Mouse (Mus musculus) neural tube, embryonic 12.5 days (tissue): ENCODE data around the gene Gm20388. TPM values are rescaled to one million over a fixed set of nuclear protein-coding genes. Genes with fewer than 3 reads are reported as not detected.

ENCODE experiments used
- ATAC-seq: fragments of 200-750 bp; cut with Nextera tagmentation; 2 replicates; pipeline ENCODE4 v1.8.0; 2017; ENCODE audit warnings: low read depth, mild to moderate bottlenecking, moderate TSS enrichment, moderate library complexity; ENCODE audit not compliant: low FRiP score
- H3K27ac ChIP-seq: fragments of 300-500 bp; sonication (generic); 2 replicates; pipeline ENCODE4 v1.5.1; 2016
- H3K27me3 ChIP-seq: fragments of 300-500 bp; sonication (generic); replicated peaks from 2 replicates; pipeline ENCODE4 v1.6.1; 2016; ENCODE audit warnings: mild to moderate bottlenecking
- H3K36me3 ChIP-seq: fragments of 300-500 bp; sonication (generic); 2 replicates; pipeline ENCODE4 v1.6.1; 2016; ENCODE audit warnings: mild to moderate bottlenecking
- H3K4me1 ChIP-seq: fragments of 300-500 bp; sonication (generic); 2 replicates; pipeline ENCODE4 v1.6.1; 2016
- H3K4me2 ChIP-seq: fragments of 300-500 bp; sonication (generic); replicated peaks from 2 replicates; pipeline ENCODE4 v1.6.1; 2016; ENCODE audit warnings: mild to moderate bottlenecking
- H3K4me3 ChIP-seq: fragments of 300-500 bp; sonication (generic); 2 replicates; pipeline ENCODE4 v1.5.1; 2016
- H3K9ac ChIP-seq: fragments of 300-500 bp; sonication (generic); 2 replicates; pipeline ENCODE4 v1.6.1; 2016; ENCODE audit warnings: mild to moderate bottlenecking
- H3K9me3 ChIP-seq: fragments of 300-500 bp; sonication (generic); 2 replicates; pipeline ENCODE4 v1.6.1; 2016; ENCODE audit warnings: mild to moderate bottlenecking
- WGBS: fragments of 180-500 bp; shearing (Covaris S2); methylation state at CpG from one replicate; pipeline ENCODE4 v1.1.7; 2016; 5-methylcytosine and 5-hydroxymethylcytosine counted together
- polyA plus RNA-seq: library from polyadenylated mRNA; unstranded; fragments of >200 nt; fragmentation: Nextera tagmentation; extraction: Ambion mirVana; gene quantifications from 2 replicates; pipeline ENCODE4 v1.2.1, GENCODE M21; 2016

Gm20388 gene
- polyA plus RNA-seq, 1 experiment from 2014 or later: not detected

DNA sequence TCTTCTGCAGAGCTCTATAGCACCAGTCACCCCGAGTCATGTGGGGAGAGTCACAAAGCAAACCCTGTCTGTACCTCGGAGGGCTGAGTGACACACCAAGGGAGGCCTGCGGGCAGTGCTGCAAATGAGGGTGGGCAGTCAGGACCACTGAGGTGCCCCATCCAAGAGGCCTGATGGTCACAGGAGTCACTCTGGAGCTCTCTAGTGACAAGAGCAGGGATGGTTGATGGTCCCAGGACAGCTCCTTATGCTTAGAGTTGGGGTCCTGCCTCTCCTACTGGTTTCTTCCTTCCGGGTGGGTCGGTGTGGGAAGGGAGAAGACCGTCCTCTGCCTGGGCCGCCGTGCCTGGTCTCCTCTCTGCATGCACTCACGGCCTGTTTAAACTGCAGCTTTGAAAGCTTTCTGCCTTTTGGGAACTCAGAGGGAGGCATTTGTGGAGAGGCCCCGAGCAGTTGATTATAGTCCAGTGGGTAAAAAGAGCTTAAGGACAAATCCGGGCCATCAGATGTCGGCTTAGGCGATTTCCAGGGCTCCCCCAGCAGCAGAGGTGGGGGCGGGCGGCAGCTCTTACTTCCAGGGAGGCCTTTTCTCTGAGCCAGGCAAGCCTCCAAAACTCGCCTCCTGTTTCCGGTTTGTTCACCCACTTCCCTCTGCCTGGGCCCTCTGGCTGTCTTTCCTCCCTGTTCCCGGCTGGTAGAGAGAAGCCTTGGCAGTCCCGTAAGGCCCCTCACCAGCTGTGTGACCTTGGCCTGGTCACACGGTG lies 516.2 kb downstream of the Gm20388 start:
- Histone ChIP-seq H3K4me2 (no peak overlapping the region), H3K27me3 (no peaks in the 10 kb centered on the region), H3K4me3 (no peak overlapping the region), H3K4me1 (peaks cover 69% of the 10 kb centered on the region), H3K27ac (peak overlapping the region; percentile 95; the same call in 1 of the 2 replicates), H3K9me3 (no peaks in the 10 kb centered on the region), H3K36me3 (no peaks in the 10 kb centered on the region), H3K9ac (no peak overlapping the region)
- WGBS: 54% methylated on average over 20 of the region's 20 CpGs
- no peak for ATAC-seq

DNA sequence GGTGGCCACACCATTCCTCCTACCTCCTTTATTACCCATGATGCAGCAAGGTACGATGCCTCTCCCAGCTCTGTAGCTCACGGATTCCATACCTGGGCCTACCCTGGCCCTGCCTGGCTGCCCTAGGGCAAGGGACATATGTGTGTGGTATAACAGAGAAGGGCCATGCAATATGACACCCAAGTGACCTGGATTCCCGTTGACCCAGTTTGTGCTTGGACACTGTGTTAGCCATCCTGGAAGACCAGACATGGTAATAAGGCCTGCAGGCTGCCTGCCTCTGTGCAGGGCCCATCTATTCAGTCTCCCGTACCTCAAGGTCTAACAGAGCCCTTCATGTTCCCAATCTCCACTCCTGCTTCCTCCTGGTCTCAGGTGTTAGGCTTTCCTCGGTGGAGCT lies 517.9 kb downstream of the Gm20388 start:
- 85% methylated on average over 5 of the region's 5 CpGs for WGBS
- H3K9me3 ChIP-seq: 0 out of 2 replicates have a peak, but pooled peaks cover under 1% of the 10 kb centered on the region
- H3K27me3 ChIP-seq: no peaks in the 10 kb centered on the region
- ATAC-seq: no peak
- H3K4me2 ChIP-seq: no peak overlapping the region
- H3K27ac ChIP-seq: no peak overlapping the region; the same call in 1 of the 2 replicates
- no peaks in the 10 kb centered on the region for H3K36me3 ChIP-seq
- peaks cover 60% of the 10 kb centered on the region for H3K4me1 ChIP-seq
- H3K9ac ChIP-seq: no peak overlapping the region
- H3K4me3 ChIP-seq: no peak overlapping the region

DNA sequence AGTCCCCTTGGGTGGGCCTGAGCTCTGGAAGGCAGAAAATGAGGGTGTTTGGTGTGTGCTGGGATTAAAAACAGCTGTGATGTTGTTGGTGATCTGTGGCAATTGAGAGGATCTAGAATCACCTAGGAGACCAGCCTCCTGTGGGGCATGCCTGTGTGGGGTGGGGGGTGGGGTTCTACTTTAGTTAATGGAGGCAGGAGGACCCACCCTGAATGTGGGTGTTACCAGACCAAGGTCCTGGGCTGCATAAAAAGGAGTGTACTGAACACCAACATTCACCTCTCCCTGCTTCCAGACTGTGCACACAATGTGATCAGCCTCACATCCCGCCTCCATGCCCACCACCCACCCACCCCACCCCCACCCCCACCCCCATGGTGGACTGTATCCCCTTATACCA lies 518.5 kb downstream of the Gm20388 start:
- H3K27me3 ChIP-seq: no peaks in the 10 kb centered on the region
- peaks cover 54% of the 10 kb centered on the region for H3K4me1 ChIP-seq
- H3K9me3 ChIP-seq: peaks cover 4% of the 10 kb centered on the region; the same call in 1 of the 2 replicates
- no peak overlapping the region; the same call in 1 of the 2 replicates for H3K27ac ChIP-seq
- WGBS: 92% methylated on average over 1 of the region's 1 CpGs
- no peaks in the 10 kb centered on the region for H3K36me3 ChIP-seq
- H3K4me2 ChIP-seq: no peak overlapping the region
- H3K9ac ChIP-seq: no peak overlapping the region
- no peak overlapping the region for H3K4me3 ChIP-seq
- no peak for ATAC-seq

DNA sequence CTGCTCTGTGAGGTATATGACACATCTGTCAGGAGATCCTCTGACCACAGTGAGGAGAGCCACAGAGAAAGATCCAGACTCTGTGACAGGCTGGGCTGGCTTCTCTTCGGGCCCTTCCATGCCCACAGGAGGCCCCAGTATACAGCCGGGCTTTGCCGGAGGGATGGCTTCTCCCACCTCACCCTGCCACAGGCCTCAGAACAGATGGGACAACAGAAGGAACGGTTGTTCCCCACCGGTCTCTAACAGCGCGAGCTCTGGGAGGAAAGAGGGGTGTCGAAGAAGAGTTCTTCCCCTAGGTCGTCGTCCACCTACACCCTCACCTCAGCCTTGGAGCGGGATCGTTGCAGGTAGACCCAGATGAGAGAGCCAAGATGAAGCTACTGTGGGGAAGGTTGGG lies 520.4 kb downstream of the Gm20388 start:
- H3K36me3 ChIP-seq: no peaks in the 10 kb centered on the region
- H3K9me3 ChIP-seq: peaks cover 4% of the 10 kb centered on the region; the same call in 1 of the 2 replicates
- H3K27me3 ChIP-seq: no peaks in the 10 kb centered on the region
- H3K4me2 ChIP-seq: no peak overlapping the region
- no peak overlapping the region for H3K9ac ChIP-seq
- no peak overlapping the region for H3K27ac ChIP-seq
- H3K4me3 ChIP-seq: no peak overlapping the region
- 71% methylated on average over 12 of the region's 12 CpGs for WGBS
- peaks cover 43% of the 10 kb centered on the region for H3K4me1 ChIP-seq
- no peak for ATAC-seq

DNA sequence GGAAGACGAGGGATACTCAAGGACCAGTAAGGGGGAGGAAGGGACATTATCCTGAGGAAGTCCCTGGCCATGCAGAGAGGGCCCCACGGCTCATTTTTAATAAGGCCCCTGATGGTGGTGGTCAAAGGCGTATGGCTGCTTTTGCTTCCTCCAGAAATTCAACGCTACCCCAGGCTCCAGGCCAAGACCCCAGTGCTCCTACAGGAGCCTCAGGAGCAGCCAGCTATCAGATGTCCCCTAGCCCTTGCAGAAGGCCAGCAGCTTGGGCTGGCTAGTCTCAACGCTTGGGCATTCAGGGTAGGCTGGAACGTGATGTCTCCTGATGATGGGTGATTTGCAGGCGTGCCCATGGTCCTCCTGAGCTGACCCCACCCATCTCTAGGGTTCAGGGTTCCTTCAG lies 521.8 kb downstream of the Gm20388 start:
- Histone ChIP-seq H3K4me3 (no peak overlapping the region), H3K27ac (no peak overlapping the region), H3K36me3 (no peaks in the 10 kb centered on the region), H3K4me2 (no peak overlapping the region), H3K9ac (no peak overlapping the region), H3K9me3 (peaks cover 4% of the 10 kb centered on the region; the same call in 1 of the 2 replicates), H3K4me1 (peaks cover 43% of the 10 kb centered on the region), H3K27me3 (no peaks in the 10 kb centered on the region)
- WGBS: 86% methylated on average over 7 of the region's 7 CpGs
- no peak for ATAC-seq

DNA sequence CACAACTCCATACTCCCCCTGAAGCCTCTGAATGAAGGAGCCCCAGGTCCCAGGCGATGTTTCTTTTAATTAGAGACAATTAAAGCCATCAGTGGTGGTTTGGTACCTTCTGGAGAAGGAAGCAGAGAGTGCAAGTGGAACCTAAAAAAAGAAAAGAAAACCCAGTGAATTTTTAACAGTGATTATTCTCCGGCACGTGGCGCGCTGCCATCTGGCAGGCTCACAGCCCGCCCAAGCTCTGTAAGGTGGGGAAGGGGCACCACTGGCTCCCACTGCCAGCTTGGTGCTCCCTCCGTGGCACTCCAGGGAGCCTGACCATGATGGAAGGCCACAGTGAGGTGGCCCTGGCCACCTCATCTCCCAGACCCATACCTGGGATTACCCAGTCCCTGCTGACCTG lies 522.5 kb downstream of the Gm20388 start:
- H3K27me3 ChIP-seq: no peaks in the 10 kb centered on the region

DNA sequence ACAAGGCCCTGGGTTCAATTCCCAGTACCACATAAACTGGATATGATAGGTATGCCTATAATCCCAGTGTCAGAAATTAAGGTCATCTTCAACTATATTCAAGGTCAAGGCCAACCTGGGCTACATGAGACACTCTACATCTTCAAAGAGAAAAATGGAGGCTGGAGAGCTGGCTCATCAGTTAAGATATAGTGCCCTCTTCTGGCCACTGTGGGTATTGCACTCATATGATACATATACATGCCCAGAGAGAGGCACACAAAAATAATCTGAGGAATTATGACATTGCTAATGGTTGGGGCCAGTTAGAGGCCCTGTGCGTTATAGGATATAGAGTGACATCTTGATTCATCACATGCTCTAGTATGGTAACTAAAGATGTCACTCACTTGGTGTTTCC lies 523.1 kb downstream of the Gm20388 start:
- ATAC-seq: no peak
- Histone ChIP-seq H3K9me3 (peaks cover 4% of the 10 kb centered on the region; the same call in 1 of the 2 replicates), H3K4me2 (no peak overlapping the region), H3K4me1 (peaks cover 51% of the 10 kb centered on the region), H3K9ac (no peak overlapping the region), H3K4me3 (no peak overlapping the region), H3K27me3 (no peaks in the 10 kb centered on the region), H3K36me3 (no peaks in the 10 kb centered on the region), H3K27ac (no peak overlapping the region)
- WGBS: 89% methylated on average over 1 of the region's 1 CpGs

More for the DNA sequence above, 522.5 kb downstream of the Gm20388 start:
- H3K36me3 ChIP-seq: no peaks in the 10 kb centered on the region
- WGBS: 78% methylated on average over 7 of the region's 7 CpGs
- H3K9ac ChIP-seq: no peak overlapping the region
- ATAC-seq: no peak
- no peak overlapping the region for H3K4me2 ChIP-seq
- no peak overlapping the region for H3K27ac ChIP-seq
- peaks cover 4% of the 10 kb centered on the region; the same call in 1 of the 2 replicates for H3K9me3 ChIP-seq
- H3K4me1 ChIP-seq: peaks cover 45% of the 10 kb centered on the region
- no peak overlapping the region for H3K4me3 ChIP-seq

DNA sequence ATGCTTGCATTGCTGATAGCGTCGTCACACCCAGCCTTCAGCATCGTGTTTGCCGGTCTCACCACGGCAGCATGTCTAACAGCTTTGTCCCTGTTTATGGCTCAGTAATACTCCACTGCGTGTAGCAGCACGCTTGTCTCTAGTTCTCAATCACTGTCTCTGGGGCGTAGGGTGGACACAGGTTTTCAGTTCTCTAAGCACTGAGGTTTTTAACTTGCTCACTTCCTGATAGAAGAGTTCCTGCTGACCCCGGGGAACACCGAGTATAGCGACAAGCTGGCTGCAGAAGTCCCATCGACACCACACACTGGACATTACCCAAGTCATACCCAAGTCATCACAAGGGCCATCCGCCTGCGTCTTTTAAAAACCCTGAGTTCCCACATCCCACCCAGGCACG lies 525.1 kb downstream of the Gm20388 start:
- no peak overlapping the region for H3K9ac ChIP-seq
- peaks cover 4% of the 10 kb centered on the region; the same call in 1 of the 2 replicates for H3K9me3 ChIP-seq
- H3K36me3 ChIP-seq: no peaks in the 10 kb centered on the region
- 94% methylated on average over 15 of the region's 15 CpGs for WGBS
- peaks cover 65% of the 10 kb centered on the region for H3K4me1 ChIP-seq
- no peaks in the 10 kb centered on the region for H3K27me3 ChIP-seq
- ATAC-seq: no peak
- no peak overlapping the region for H3K4me2 ChIP-seq
- no peak overlapping the region for H3K4me3 ChIP-seq
- H3K27ac ChIP-seq: no peak overlapping the region

DNA sequence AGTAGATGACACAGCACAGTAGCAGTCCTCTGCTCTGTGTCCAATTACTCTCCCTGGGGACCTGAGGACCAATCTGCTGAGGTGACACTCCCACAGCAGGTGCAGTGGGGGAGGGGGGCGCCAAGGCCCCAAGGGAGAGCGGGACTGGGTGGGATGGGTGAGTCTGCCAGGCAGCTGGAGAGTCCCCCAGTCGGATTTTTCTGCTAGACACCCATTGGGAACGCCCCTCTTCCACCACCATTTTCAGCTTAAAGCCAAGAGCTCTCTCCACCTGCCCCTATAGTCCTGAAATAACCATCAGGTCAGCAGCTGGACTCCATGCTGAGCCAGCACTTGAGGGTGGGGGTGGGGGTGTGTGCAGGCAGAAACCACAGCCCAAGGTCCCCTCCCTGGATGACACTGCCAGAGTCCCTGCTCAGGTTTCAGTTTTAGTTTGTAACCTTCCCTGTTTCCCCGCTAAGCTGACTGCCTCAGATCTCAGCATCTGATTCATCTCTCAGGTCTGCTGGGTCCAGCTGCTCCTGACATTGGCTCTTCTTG lies 525.9 kb downstream of the Gm20388 start:
- Histone ChIP-seq H3K4me2 (no peak overlapping the region), H3K27ac (no peak overlapping the region), H3K4me1 (peaks cover 72% of the 10 kb centered on the region), H3K36me3 (no peaks in the 10 kb centered on the region), H3K4me3 (no peak overlapping the region), H3K9me3 (peaks cover 4% of the 10 kb centered on the region; the same call in 1 of the 2 replicates), H3K27me3 (no peaks in the 10 kb centered on the region), H3K9ac (no peak overlapping the region)
- no peak for ATAC-seq
- WGBS: 60% methylated on average over 5 of the region's 5 CpGs

DNA sequence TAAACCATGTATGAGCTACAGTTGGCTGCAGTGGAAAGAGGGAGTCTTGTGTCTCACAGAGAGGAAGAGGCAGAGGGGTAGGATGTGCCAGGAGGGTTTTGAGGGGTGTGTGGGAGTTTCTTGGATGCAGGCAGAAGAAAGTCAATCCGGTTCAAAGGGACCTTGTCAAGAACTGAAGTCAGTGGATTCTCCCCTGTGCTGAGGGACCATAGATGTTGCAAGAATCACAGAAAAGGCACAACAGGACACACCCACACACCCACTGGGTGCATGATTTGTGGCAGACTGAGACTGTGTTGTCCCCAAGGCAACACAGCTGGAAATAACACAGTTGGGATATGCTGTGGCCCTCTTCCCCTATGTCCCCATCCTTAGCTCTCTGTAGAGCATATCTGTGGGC lies 526.6 kb downstream of the Gm20388 start:
- Histone ChIP-seq H3K4me2 (no peak overlapping the region), H3K9ac (no peak overlapping the region), H3K27ac (no peak overlapping the region), H3K27me3 (no peaks in the 10 kb centered on the region), H3K4me1 (peaks cover 78% of the 10 kb centered on the region), H3K9me3 (peaks cover 4% of the 10 kb centered on the region; the same call in 1 of the 2 replicates), H3K36me3 (no peaks in the 10 kb centered on the region), H3K4me3 (no peak overlapping the region)
- no peak for ATAC-seq
- WGBS: 65% methylated on average over 1 of the region's 1 CpGs

DNA sequence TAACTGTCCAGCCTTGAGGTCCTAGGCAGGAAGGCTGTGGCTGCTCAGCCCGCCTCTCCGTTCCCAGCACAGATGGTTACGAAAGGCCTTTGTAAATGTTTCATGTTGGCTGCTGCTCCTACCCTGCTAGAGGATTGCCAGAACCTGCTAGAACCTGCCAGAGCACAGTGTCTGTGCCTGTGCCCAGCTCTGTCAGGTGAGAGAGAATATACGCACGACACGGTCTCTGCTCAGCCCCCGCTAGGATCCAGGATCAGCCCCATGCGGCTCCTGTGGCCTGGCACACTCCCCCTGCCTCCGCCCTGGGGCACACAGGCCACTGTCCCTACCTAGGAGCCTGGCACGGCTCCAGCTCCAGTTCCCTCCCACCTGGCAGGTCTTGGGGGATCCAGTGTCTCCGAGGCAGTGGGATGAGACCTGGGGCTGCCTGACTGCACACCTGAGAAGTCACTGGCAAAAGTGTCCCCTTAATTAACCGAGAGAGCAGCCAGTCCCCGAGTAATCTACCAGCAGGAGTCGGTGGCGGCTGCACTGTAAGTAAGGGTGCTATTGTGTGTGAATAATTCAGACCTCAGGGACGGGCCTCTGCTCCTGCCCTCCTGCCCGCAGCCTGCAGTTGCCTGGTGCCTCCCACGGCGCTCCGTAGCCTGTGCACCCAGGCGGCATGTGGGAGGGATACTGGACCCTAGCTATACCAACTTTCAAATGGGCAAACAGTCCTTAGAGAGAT lies 527.2 kb downstream of the Gm20388 start:
- H3K36me3 ChIP-seq: no peaks in the 10 kb centered on the region
- WGBS: 56% methylated on average over 21 of the region's 21 CpGs
- H3K4me1 ChIP-seq: peaks cover 79% of the 10 kb centered on the region
- H3K9ac ChIP-seq: 0 out of 2 replicates have a peak overlapping the region, but pooled peaks have one; percentile 22
- ATAC-seq: no peak
- H3K4me2 ChIP-seq: no peak overlapping the region
- no peak overlapping the region; the same call in 1 of the 2 replicates for H3K27ac ChIP-seq
- H3K9me3 ChIP-seq: peaks cover 4% of the 10 kb centered on the region; the same call in 1 of the 2 replicates
- H3K27me3 ChIP-seq: no peaks in the 10 kb centered on the region
- H3K4me3 ChIP-seq: no peak overlapping the region

DNA sequence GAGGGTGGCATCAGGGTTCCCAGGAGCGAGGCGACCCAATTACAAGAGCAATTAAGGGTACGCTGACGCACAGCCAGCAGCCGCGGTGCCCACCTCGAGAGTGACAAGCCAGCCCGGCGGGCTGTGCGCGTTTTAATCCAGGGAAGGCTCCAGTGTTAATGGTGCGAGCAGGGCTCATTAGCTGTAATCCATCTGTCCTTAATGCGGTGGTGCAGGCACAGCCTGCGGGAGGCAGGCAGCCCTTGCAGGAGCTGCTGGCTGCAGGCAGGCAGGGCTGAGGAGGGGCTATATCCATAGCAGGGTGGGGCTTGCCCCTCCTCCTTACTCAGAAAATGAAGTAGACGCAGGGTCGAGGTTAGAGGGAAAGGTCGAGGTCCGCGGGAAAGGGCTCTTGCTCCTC lies 528.7 kb downstream of the Gm20388 start:
- H3K27ac ChIP-seq: peak overlapping the region; percentile 42; the same call in 1 of the 2 replicates
- peak; percentile 74 for ATAC-seq
- peaks cover 73% of the 10 kb centered on the region for H3K4me1 ChIP-seq
- H3K4me3 ChIP-seq: no peak overlapping the region
- 0 out of 2 replicates have a peak overlapping the region, but pooled peaks have one; percentile 5 for H3K9ac ChIP-seq
- no peaks in the 10 kb centered on the region for H3K27me3 ChIP-seq
- no peaks in the 10 kb centered on the region for H3K36me3 ChIP-seq
- H3K4me2 ChIP-seq: peak overlapping the region; percentile 38
- no peaks in the 10 kb centered on the region for H3K9me3 ChIP-seq
- WGBS: 2% methylated on average over 19 of the region's 19 CpGs
